Mouse (Mus musculus) lung, postnatal 36 days (tissue): ENCODE data around the gene Lhfpl3.

Experiments
- DNase-seq: peaks from one replicate; pipeline ENCODE4 v3.0.0; 2022; ENCODE audit warnings: mixed read lengths

The Lhfpl3 gene

GRCm38 (mm10) chr5:22928746-22929145 lies 182.9 kb downstream of the Lhfpl3 start:
- DNase-seq, result no peak

GRCm38 (mm10) chr5:22943306-22943705 lies 197.4 kb downstream of the Lhfpl3 start:
- no peak for DNase-seq

- DNase-seq, result no peak
Measured at GRCm38 (mm10) chr5:22963300-22963699, 217.4 kb downstream of the Lhfpl3 start.

- DNase-seq, result no peak
Measured at GRCm38 (mm10) chr5:22986771-22987170, 240.9 kb downstream of the Lhfpl3 start.

- DNase-seq, result no peak
Measured at GRCm38 (mm10) chr5:22999811-23000210, 254.0 kb downstream of the Lhfpl3 start.

- DNase-seq, result no peak
Measured at GRCm38 (mm10) chr5:23003123-23003797, 257.4 kb downstream of the Lhfpl3 start.

GRCm38 (mm10) chr5:23006207-23006606 lies 260.3 kb downstream of the Lhfpl3 start:
- DNase-seq, result no peak

GRCm38 (mm10) chr5:23010460-23010859 lies 264.6 kb downstream of the Lhfpl3 start:
- DNase-seq, result peak; percentile 46

- DNase-seq, result no peak
Measured at GRCm38 (mm10) chr5:23013997-23014396, 268.1 kb downstream of the Lhfpl3 start.

GRCm38 (mm10) chr5:23015587-23016335 lies 269.9 kb downstream of the Lhfpl3 start:
- peak; percentile 57 for DNase-seq

GRCm38 (mm10) chr5:23034944-23035726 lies 289.3 kb downstream of the Lhfpl3 start:
- no peak for DNase-seq

GRCm38 (mm10) chr5:23035727-23036029 lies 289.8 kb downstream of the Lhfpl3 start:
- no peak for DNase-seq

- DNase-seq, result no peak
Measured at GRCm38 (mm10) chr5:23040429-23040828, 294.6 kb downstream of the Lhfpl3 start.

- no peak for DNase-seq
Measured at GRCm38 (mm10) chr5:23042862-23043261, 297.0 kb downstream of the Lhfpl3 start.

GRCm38 (mm10) chr5:23049083-23049663 lies 303.3 kb downstream of the Lhfpl3 start:
- DNase-seq, result no peak

GRCm38 (mm10) chr5:23051458-23051857 lies 305.6 kb downstream of the Lhfpl3 start:
- no peak for DNase-seq

GRCm38 (mm10) chr5:23094894-23095293 lies 349.0 kb downstream of the Lhfpl3 start:
- DNase-seq, result no peak

- no peak for DNase-seq
Measured at GRCm38 (mm10) chr5:23106536-23106935, 360.7 kb downstream of the Lhfpl3 start.

- DNase-seq, result no peak
Measured at GRCm38 (mm10) chr5:23111307-23111706, 365.4 kb downstream of the Lhfpl3 start.

- DNase-seq, result no peak
Measured at GRCm38 (mm10) chr5:23114249-23114648, 368.4 kb downstream of the Lhfpl3 start.

GRCm38 (mm10) chr5:23126851-23127250 lies 381.0 kb downstream of the Lhfpl3 start:
- no peak for DNase-seq

- DNase-seq, result no peak
Measured at GRCm38 (mm10) chr5:23140183-23140921, 394.5 kb downstream of the Lhfpl3 start.

GRCm38 (mm10) chr5:23153210-23153609 lies 407.4 kb downstream of the Lhfpl3 start:
- DNase-seq, result no peak
